Comparison of ENCODE assay signal across 13 mouse cellular contexts in genomic region chr13:76393106-76393505, GRCm38 (mm10).
"Had no signal": no experiment of that assay in that cellular context is flagged by ENCODE, and none has a peak within 500 bp of the region (broad histone marks: within the 10 kb centered on the region; RNA-seq: fewer than 3 reads in every experiment).

No protein-coding gene starts in this region.

- H3K27ac ChIP-seq: kidney, postnatal 0 days; left cerebral cortex, adult 2 months; liver, embryonic 13.5 days had no signal

- H3K4me1 ChIP-seq: liver, embryonic 13.5 days had no signal

- ATAC-seq: intestine, postnatal 0 days; midbrain, embryonic 16.5 days had no signal

- DNase-seq: kidney, adult 2 months; kidney, postnatal 25 days; layer of hippocampus, postnatal 36 days; liver, embryonic 13.5 days; lung, adult 2 months; lung, postnatal 14 days; lung, postnatal 4 days; thymus, adult 18-20 months; thymus, postnatal 36 days had no signal

- H3K4me3 ChIP-seq: left cerebral cortex, adult 2 months; liver, embryonic 13.5 days had no signal
